In genomic region chr1:91248242-91248641, GRCm38 (mm10) we compare ENCODE assay signal across 13 mouse cellular contexts. TPM values are rescaled to one million over a fixed set of nuclear protein-coding genes. Genes with fewer than 3 reads are reported as not detected.
DNase-seq lines count a peak whose midpoint lies in the region; ATAC-seq and TF ChIP-seq lines count a peak whose summit lies in the region.
"Had no signal": no experiment of that assay in that cellular context is flagged by ENCODE, and none has a peak within 500 bp of the region (broad histone marks: within the 10 kb centered on the region; RNA-seq: fewer than 3 reads in every experiment).

No protein-coding gene starts in this region.

- TF ChIP-seq CTCF in intestine, postnatal 0 days (IDR thresholded peaks at IDR 0.05; ENCODE audit: low read depth), result no peak

- H3K9me3 ChIP-seq in intestine, postnatal 0 days (ENCODE audit: control insufficient read depth), result no peaks in the 10 kb centered on the region
- no peaks in the 10 kb centered on the region for H3K9me3 ChIP-seq in hindbrain, embryonic 14.5 days (ENCODE audit: control insufficient read depth, low read length)
- H3K9me3 ChIP-seq: forebrain, embryonic 10.5 days had no signal

- WGBS in intestine, postnatal 0 days, result 50% methylated on average over 5 of the region's 5 CpGs
- WGBS in hindbrain, embryonic 14.5 days, result 94% methylated on average over 5 of the region's 5 CpGs

- H3K4me1 ChIP-seq in intestine, postnatal 0 days (replicated peaks; ENCODE audit: control insufficient read depth, insufficient read depth, low read length), result peaks cover 14% of the 10 kb centered on the region
- peaks cover 24% of the 10 kb centered on the region for H3K4me1 ChIP-seq in hindbrain, embryonic 14.5 days (replicated peaks; ENCODE audit: control insufficient read depth, insufficient read depth, low read length)

- H3K27ac ChIP-seq in intestine, postnatal 0 days (ENCODE audit: low read depth, low read length), result peak overlapping the region; percentile 54
- no peak overlapping the region for H3K27ac ChIP-seq in hindbrain, embryonic 14.5 days

- peak; percentile 53 for ATAC-seq in intestine, postnatal 0 days
- no peak for ATAC-seq in hindbrain, embryonic 14.5 days (ENCODE audit: low FRiP score)
- ATAC-seq: Patski had no signal

- DNase-seq in adrenal gland, adult (ENCODE audit: inconsistent age in 2 of 2, low spot score in 1 of 2), result peak; percentile 23 to 66
- no peak for DNase-seq in adrenal gland, postnatal 25 days
- DNase-seq in lung, postnatal 25 days (ENCODE audit: low spot score), result peak; percentile 50
- no peak for DNase-seq in lung, postnatal 4 days
- peak; percentile 11 for DNase-seq in yolk sac, embryonic 10.5 days (ENCODE audit: low spot score)
- no peak for DNase-seq in hindbrain, embryonic 14.5 days (ENCODE audit: low spot score)
- DNase-seq in MN1 (ENCODE audit: low spot score), result no peak
- DNase-seq: heart, postnatal 10 days; kidney, postnatal 36 days; thymus, postnatal 36 days had no signal

- H3K4me3 ChIP-seq in intestine, postnatal 0 days (ENCODE audit: low read depth, low read length), result no peak overlapping the region
- no peak overlapping the region for H3K4me3 ChIP-seq in hindbrain, embryonic 14.5 days (replicated peaks; ENCODE audit: low read length)

- no peak overlapping the region for H3K4me2 ChIP-seq in intestine, postnatal 0 days (replicated peaks; ENCODE audit: low read depth)
- no peak overlapping the region for H3K4me2 ChIP-seq in hindbrain, embryonic 14.5 days (replicated peaks)

- no peak overlapping the region for H3K9ac ChIP-seq in intestine, postnatal 0 days (ENCODE audit: low read depth, low read length)
- no peak overlapping the region for H3K9ac ChIP-seq in hindbrain, embryonic 14.5 days

- H3K36me3 ChIP-seq in intestine, postnatal 0 days (ENCODE audit: control insufficient read depth, insufficient read depth), result no peaks in the 10 kb centered on the region
- H3K36me3 ChIP-seq in hindbrain, embryonic 14.5 days (replicated peaks; ENCODE audit: control insufficient read depth, insufficient read depth), result no peaks in the 10 kb centered on the region
- H3K36me3 ChIP-seq: forebrain, embryonic 10.5 days had no signal

- no peaks in the 10 kb centered on the region for H3K27me3 ChIP-seq in intestine, postnatal 0 days (replicated peaks; ENCODE audit: control insufficient read depth, insufficient read depth, low read length)
- no peaks in the 10 kb centered on the region for H3K27me3 ChIP-seq in hindbrain, embryonic 14.5 days (ENCODE audit: control insufficient read depth, insufficient read depth, low read length)
- H3K27me3 ChIP-seq: Patski had no signal

RNA-seq across cellular contexts. Expression of gene Ube2f, which starts 1.9 kb away (rescaled TPM):
- 71.1 and 79.9 TPM in 2 replicates for total RNA-seq in adrenal gland, postnatal 25 days (2021)
- polyA plus RNA-seq in intestine, postnatal 0 days (2015; fragmentation: Nextera tagmentation; extraction: Ambion mirVana), result 55.5 and 57.9 TPM in 2 replicates
- polyA plus RNA-seq in hindbrain, embryonic 14.5 days (2014; fragmentation: Nextera tagmentation; extraction: Ambion mirVana), result 63.8 and 67.6 TPM in 2 replicates

RNA-seq across cellular contexts. Expression of gene Scly, which starts 49.9 kb away (rescaled TPM):
- total RNA-seq in adrenal gland, postnatal 25 days (2021), result 16.2 and 18.4 TPM in 2 replicates
- 20.2 and 23.1 TPM in 2 replicates for polyA plus RNA-seq in intestine, postnatal 0 days (2015; fragmentation: Nextera tagmentation; extraction: Ambion mirVana)
- 9.7 and 10.5 TPM in 2 replicates for polyA plus RNA-seq in hindbrain, embryonic 14.5 days (2014; fragmentation: Nextera tagmentation; extraction: Ambion mirVana)

Comparison
In these comparisons a context has a peak if more than half of its experiments do, and no peak if none do; other contexts are left out.
1. DNase-seq: peak in adrenal gland, adult (2 of 2), lung, postnatal 25 days (single experiment) and yolk sac, embryonic 10.5 days (single experiment); none in adrenal gland, postnatal 25 days (single experiment), lung, postnatal 4 days (0 of 2), hindbrain, embryonic 14.5 days (single experiment) and MN1 (single experiment).